Mouse (Mus musculus) kidney, postnatal 0 days (tissue): ENCODE measurements at regions not wholly inside any gene's neighbourhood (a gene's known extent, or its start where the extent isn't known, plus 50 kb on each side); places are given as distances from the start of the nearest gene placed in this dataset.

Source experiments
- ATAC-seq: fragments of 200-750 bp; cut with Nextera tagmentation; replicated peaks from 2 replicates; pipeline ENCODE4 v1.8.0; 2017; ENCODE audit warnings: low read depth, moderate number of reproducible peaks, moderate TSS enrichment, moderate library complexity; ENCODE audit not compliant: low FRiP score
- DNase-seq: peaks from one replicate; pipeline ENCODE4 v3.0.0-alpha.2; 2016; ENCODE audit warnings: low spot score
- H3K27ac ChIP-seq: fragments of 300-500 bp; sonication (generic); 2 replicates; pipeline ENCODE4 v1.5.1; 2014; ENCODE audit warnings: mild to moderate bottlenecking
- H3K27me3 ChIP-seq: fragments of 300-500 bp; sonication (generic); 2 replicates; pipeline ENCODE4 v1.6.1; 2014; ENCODE audit warnings: low read length, mixed read lengths; ENCODE audit not compliant: insufficient read depth
- H3K36me3 ChIP-seq: fragments of 300-500 bp; sonication (generic); 2 replicates; pipeline ENCODE4 v1.6.1; 2014; ENCODE audit warnings: low read length, mixed read lengths; ENCODE audit not compliant: insufficient read depth
- H3K4me1 ChIP-seq: fragments of 300-500 bp; sonication (generic); replicated peaks from 2 replicates; pipeline ENCODE4 v1.6.1; 2014; ENCODE audit warnings: antibody characterized with exemption, low read length, mixed read lengths; ENCODE audit not compliant: insufficient read depth
- H3K4me2 ChIP-seq: fragments of 300-500 bp; sonication (generic); 2 replicates; pipeline ENCODE4 v1.6.1; 2014; ENCODE audit warnings: mild to moderate bottlenecking, low read length, moderate library complexity, mixed read lengths
- H3K4me3 ChIP-seq: fragments of 300-500 bp; sonication (generic); replicated peaks from 2 replicates; pipeline ENCODE4 v1.5.1; 2014; ENCODE audit warnings: low read depth, low read length
- H3K9ac ChIP-seq: fragments of 300-500 bp; sonication (generic); 2 replicates; pipeline ENCODE4 v1.6.1; 2014; ENCODE audit warnings: low read depth, low read length
- H3K9me3 ChIP-seq: fragments of 300-500 bp; sonication (generic); replicated peaks from 2 replicates; pipeline ENCODE4 v1.6.1; 2016; ENCODE audit warnings: low read length, inconsistent platforms, mixed read lengths
- CTCF ChIP-seq: IDR thresholded peaks from 2 replicates; pipeline ENCODE4 v1.5.1; 2016; ENCODE audit warnings: antibody characterized with exemption, low read depth, mild to moderate bottlenecking, moderate library complexity
- WGBS: fragments of 180-500 bp; shearing (Covaris S2); extraction: QIAGEN DNeasy Blood & Tissue Kit; methylation state at CpG from one replicate; pipeline ENCODE4 v1.1.7; 2014; 5-methylcytosine and 5-hydroxymethylcytosine counted together

DNA sequence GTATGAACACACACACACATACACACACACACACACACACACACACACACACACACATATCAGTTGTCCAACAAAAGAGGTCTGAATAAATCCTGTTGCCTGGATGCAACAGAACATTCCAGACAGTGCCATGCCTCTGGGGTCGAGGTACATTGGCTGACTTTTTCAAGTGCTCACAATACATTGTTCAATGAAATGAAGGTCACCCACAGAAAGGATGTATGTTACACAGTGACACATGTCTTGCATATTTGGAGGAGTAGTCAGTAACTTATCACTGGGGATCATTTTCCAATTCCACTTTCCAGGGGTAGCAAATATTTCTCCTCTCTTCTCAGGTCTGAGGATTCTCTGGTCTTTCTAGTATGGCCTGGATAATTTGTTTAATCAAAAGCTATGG is 59.8 kb upstream of the Ppp1r26 start:
- no peak overlapping the region for H3K4me3 ChIP-seq
- 68% methylated on average over 1 of the region's 1 CpGs for WGBS
- 0 out of 2 replicates have a peak, but pooled peaks cover 5% of the 10 kb centered on the region for H3K4me1 ChIP-seq
- H3K27me3 ChIP-seq: no peaks in the 10 kb centered on the region
- no peak overlapping the region for H3K27ac ChIP-seq
- no peaks in the 10 kb centered on the region for H3K9me3 ChIP-seq
- TF ChIP-seq CTCF: no peak
- no peak overlapping the region for H3K4me2 ChIP-seq
- ATAC-seq (no peak), DNase-seq (no peak)
- no peaks in the 10 kb centered on the region for H3K36me3 ChIP-seq
- H3K9ac ChIP-seq: no peak overlapping the region

DNA sequence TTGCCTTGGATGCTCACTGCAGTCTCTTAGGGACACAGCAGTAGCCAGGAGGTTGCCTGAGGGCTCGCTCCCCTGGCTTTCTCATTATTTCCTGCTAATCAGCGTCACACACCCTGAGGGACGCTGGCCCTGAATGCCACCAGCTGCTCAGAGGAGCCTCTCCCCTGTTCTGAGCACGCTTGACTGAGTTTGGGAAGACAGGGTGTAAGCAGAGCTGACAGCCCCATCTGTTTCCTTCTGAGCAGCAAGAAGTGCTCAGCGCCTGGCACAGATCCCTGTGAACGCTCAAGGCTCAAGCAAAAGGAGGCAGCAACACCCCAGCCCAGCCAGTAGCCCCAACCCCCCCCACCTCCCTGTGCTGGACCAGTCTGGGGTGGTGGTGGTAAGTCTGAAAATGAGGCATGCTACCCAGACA is 59.2 kb upstream of the Ppp1r26 start:
- peak; percentile 80 for DNase-seq
- H3K4me3 ChIP-seq: no peak overlapping the region
- no peak overlapping the region for H3K27ac ChIP-seq

DNA sequence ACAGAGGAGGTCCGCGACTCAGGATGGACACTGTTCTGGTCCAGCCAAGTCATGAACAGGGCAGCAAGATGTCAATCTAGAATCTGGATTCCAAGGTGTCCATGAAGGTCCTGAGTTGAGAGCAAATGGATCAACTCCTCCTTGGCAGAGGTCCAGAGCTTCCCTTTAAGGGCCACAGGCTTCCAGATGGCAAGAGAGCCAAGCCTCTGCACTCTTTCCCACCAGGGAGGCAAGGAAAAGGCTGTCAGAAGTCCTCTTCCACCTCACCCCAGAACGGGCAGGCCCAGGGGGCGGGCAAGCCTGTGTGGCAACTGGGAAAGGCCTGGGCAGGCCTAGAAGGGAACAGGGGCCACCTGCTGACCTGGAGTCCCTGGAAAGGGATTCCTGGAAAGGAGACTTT is 58.7 kb upstream of the Ppp1r26 start:
- no peak overlapping the region for H3K9ac ChIP-seq
- DNase-seq: no peak
- WGBS: 87% methylated on average over 4 of the region's 4 CpGs
- no peak for TF ChIP-seq CTCF
- no peaks in the 10 kb centered on the region for H3K36me3 ChIP-seq
- H3K4me2 ChIP-seq: no peak overlapping the region
- ATAC-seq: no peak
- no peak overlapping the region for H3K4me3 ChIP-seq
- no peak overlapping the region for H3K27ac ChIP-seq
- no peaks in the 10 kb centered on the region for H3K9me3 ChIP-seq
- H3K27me3 ChIP-seq: no peaks in the 10 kb centered on the region; the same call in 1 of the 2 replicates
- H3K4me1 ChIP-seq: 0 out of 2 replicates have a peak, but pooled peaks cover 5% of the 10 kb centered on the region

More for the DNA sequence above, 59.2 kb upstream of the Ppp1r26 start:
- no peak overlapping the region for H3K9ac ChIP-seq
- H3K36me3 ChIP-seq: no peaks in the 10 kb centered on the region
- no peak for TF ChIP-seq CTCF
- ATAC-seq: peak; percentile 78
- H3K27me3 ChIP-seq: no peaks in the 10 kb centered on the region; the same call in 1 of the 2 replicates
- H3K4me2 ChIP-seq: no peak overlapping the region
- H3K9me3 ChIP-seq: no peaks in the 10 kb centered on the region
- 14% methylated on average over 6 of the region's 6 CpGs for WGBS
- 0 out of 2 replicates have a peak, but pooled peaks cover 5% of the 10 kb centered on the region for H3K4me1 ChIP-seq

DNA sequence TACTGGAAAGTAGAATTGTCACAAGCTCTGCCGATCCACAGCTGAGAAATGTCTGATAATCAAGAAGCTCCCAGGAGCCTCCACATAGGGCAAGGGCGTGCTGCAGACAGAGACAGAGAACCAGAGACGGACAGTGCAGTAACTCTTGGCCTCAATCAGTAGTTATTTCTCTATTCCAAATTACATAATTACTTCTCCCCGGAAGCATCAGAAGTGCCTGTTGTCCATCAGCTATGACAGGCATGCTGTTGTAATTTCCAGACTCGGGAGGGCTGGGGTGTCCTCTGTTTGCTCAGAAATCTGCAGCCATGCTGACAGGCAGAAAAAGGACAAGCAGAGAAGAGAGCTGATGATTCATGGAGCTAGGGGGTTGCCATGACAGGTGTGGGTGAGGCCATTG is 56.9 kb upstream of the Ppp1r26 start:
- TF ChIP-seq CTCF: no peak
- DNase-seq: no peak
- H3K36me3 ChIP-seq: no peaks in the 10 kb centered on the region
- no peak overlapping the region for H3K9ac ChIP-seq
- no peak overlapping the region for H3K4me3 ChIP-seq
- ATAC-seq: no peak
- 83% methylated on average over 5 of the region's 5 CpGs for WGBS
- no peaks in the 10 kb centered on the region for H3K9me3 ChIP-seq
- H3K4me1 ChIP-seq: 0 out of 2 replicates have a peak, but pooled peaks cover 5% of the 10 kb centered on the region
- H3K4me2 ChIP-seq: no peak overlapping the region
- no peak overlapping the region for H3K27ac ChIP-seq
- H3K27me3 ChIP-seq: no peaks in the 10 kb centered on the region; the same call in 1 of the 2 replicates

DNA sequence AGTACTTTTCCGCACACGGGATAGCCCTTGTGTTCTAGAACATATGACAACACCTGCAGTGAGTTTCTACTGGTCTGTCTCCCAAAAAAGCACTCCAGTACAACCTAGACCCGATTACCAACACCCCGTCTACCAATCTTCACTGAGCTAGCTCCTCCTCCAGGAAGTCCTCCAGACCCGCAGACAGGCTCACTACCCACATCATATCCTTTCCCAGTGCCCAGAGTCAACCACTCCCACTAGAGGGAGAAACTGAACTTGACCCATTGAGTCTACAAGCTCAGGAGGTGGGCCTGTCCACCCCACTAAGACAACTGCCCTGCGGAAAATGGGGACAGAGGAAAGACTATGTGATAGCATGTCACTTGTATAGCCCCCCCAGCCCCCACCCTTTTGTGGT is 51.2 kb upstream of the Ppp1r26 start:
- WGBS: 89% methylated on average over 6 of the region's 6 CpGs
- no peak for ATAC-seq

More for the DNA sequence above, 51.2 kb upstream of the Ppp1r26 start:
- Histone ChIP-seq H3K36me3 (no peaks in the 10 kb centered on the region), H3K4me2 (no peak overlapping the region), H3K9me3 (no peaks in the 10 kb centered on the region), H3K9ac (no peak overlapping the region), H3K4me1 (no peaks in the 10 kb centered on the region), H3K4me3 (no peak overlapping the region), H3K27ac (no peak overlapping the region), H3K27me3 (no peaks in the 10 kb centered on the region; the same call in 1 of the 2 replicates)
- TF ChIP-seq CTCF: no peak
- no peak for DNase-seq
